Mouse (Mus musculus) cortical plate, adult 2 months (tissue): ENCODE data around the gene 6430571L13Rik. TPM values are rescaled to one million over a fixed set of nuclear protein-coding genes. Genes with fewer than 3 reads are reported as not detected.

ENCODE experiments used
- H3K27ac ChIP-seq: fragments of 200-500 bp; 2 replicates; pipeline ENCODE4 v1.5.1; 2012; ENCODE audit warnings: low read length, control low read depth, inconsistent platforms; ENCODE audit not compliant: insufficient read depth
- H3K4me1 ChIP-seq: fragments of 200-500 bp; 2 replicates; pipeline ENCODE4 v1.6.1; 2011; ENCODE audit warnings: low read length; ENCODE audit not compliant: control insufficient read depth, insufficient read depth
- H3K4me3 ChIP-seq: fragments of 200-500 bp; 2 replicates; pipeline ENCODE4 v1.5.1; 2011; ENCODE audit warnings: mild to moderate bottlenecking, low read length, control low read depth; ENCODE audit not compliant: insufficient read depth
- CTCF ChIP-seq: fragments of 200-500 bp; IDR thresholded peaks from 2 replicates; pipeline ENCODE4 v1.5.1; 2011; ENCODE audit warnings: mild to moderate bottlenecking, control low read depth, low read length; ENCODE audit not compliant: insufficient read depth; ENCODE audit errors: extremely low read depth
- POLR2A ChIP-seq: fragments of 200-500 bp; IDR thresholded peaks from 2 replicates; pipeline ENCODE4 v1.6.1; 2011; ENCODE audit warnings: mild to moderate bottlenecking, low read length, control low read depth; ENCODE audit not compliant: insufficient read depth; ENCODE audit errors: extremely low read depth
- polyA plus RNA-seq: library from polyadenylated mRNA; depleted of rRNA; stranded (reverse); fragments of >200 nt; gene quantifications from 2 replicates; pipeline ENCODE4 v1.2.3, GENCODE M21; 2012

Gene 6430571L13Rik
- polyA plus RNA-seq, 1 experiment = 5.2 TPM

DNA sequence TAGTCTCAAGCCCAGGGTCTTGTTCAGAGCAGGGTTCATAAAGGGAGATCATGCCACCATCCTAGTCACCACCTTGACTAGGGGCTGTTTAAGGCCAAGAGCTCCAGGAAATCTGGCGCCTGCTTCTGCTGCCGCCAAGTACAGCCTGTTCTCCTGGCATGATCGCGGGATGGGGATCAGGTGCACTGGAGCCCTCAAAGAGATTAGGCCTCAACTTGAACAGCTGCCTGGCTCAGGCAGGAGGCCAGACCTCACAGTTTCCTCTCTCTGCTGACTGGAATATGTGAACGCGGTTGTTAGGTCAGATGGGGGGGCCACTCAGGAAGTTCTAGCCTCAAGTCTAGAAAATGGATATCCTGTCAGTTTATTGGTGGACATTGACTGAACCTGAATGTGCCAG is 16.8 kb upstream of the 6430571L13Rik start:
- H3K4me1 ChIP-seq = no peaks in the 10 kb centered on the region
- H3K27ac ChIP-seq = no peak overlapping the region
- no peak overlapping the region for H3K4me3 ChIP-seq
- TF ChIP-seq POLR2A (no peak), CTCF (no peak)

- Histone ChIP-seq H3K4me3 (no peak overlapping the region), H3K4me1 (no peaks in the 10 kb centered on the region), H3K27ac (no peak overlapping the region)
- TF ChIP-seq POLR2A (no peak), CTCF (no peak)
Observed at GRCm38 (mm10) chr9:107324799-107325561, 15.4 kb upstream of the 6430571L13Rik start.

GRCm38 (mm10) chr9:107325904-107326303 is 14.5 kb upstream of the 6430571L13Rik start:
- Histone ChIP-seq H3K4me1 (no peaks in the 10 kb centered on the region), H3K27ac (no peak overlapping the region), H3K4me3 (no peak overlapping the region)
- TF ChIP-seq POLR2A (no peak), CTCF (no peak)

- TF ChIP-seq CTCF = no peak
- no peak for TF ChIP-seq POLR2A
- no peak overlapping the region for H3K27ac ChIP-seq
- H3K4me3 ChIP-seq = no peak overlapping the region
- no peaks in the 10 kb centered on the region for H3K4me1 ChIP-seq
Observed at GRCm38 (mm10) chr9:107327879-107328620, 12.4 kb upstream of the 6430571L13Rik start.

- TF ChIP-seq CTCF = no peak
- TF ChIP-seq POLR2A = no peak
- Histone ChIP-seq H3K4me3 (no peak overlapping the region), H3K27ac (no peak overlapping the region), H3K4me1 (no peaks in the 10 kb centered on the region)
Observed at GRCm38 (mm10) chr9:107330791-107331190, 9.6 kb upstream of the 6430571L13Rik start.

DNA sequence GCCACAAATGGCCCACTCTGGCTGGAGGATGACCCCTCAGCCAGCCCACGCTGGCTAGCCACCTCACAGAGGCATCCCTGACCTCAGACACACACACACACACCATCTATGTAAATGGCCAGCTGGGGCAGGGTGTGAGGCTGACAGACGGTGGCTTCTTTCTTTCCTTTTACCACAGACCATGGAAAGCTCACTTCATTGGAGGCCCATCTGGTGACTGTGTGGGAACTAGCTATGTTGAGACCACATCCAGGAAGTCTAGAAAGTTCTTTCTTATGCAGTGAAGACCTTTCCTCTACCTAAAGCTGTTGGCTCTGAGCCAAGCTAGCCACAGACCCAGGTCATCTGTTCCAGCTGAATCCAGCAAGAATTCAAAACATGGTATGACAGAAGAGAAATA is 6.7 kb upstream of the 6430571L13Rik start:
- Histone ChIP-seq H3K4me1 (peaks cover 1% of the 10 kb centered on the region; the same call in 1 of the 2 replicates), H3K4me3 (no peak overlapping the region), H3K27ac (no peak overlapping the region)
- TF ChIP-seq CTCF (no peak), POLR2A (no peak)

DNA sequence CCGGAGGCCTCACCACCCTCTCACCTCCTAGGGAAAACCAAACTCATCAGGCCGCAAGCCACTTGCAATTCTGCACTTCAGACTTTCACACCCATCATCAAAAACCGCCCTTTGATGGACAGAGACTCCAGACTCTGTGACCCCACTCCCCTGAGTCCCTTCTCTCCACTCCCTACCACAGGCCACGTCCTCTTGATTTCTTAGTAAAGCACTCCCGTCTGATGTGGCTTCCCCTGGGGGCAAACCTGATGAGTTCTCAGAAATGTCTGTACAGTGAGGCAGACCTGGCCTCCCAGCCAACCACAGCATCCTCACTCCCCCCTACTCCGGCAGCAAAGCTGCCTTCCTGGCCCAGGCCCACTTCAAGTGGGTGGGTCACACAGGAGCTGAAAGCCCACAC is 6.0 kb upstream of the 6430571L13Rik start:
- Histone ChIP-seq H3K4me3 (no peak overlapping the region), H3K4me1 (peaks cover 3% of the 10 kb centered on the region; the same call in 1 of the 2 replicates), H3K27ac (no peak overlapping the region)
- no peak for TF ChIP-seq CTCF
- no peak for TF ChIP-seq POLR2A

GRCm38 (mm10) chr9:107335046-107335445 is 5.4 kb upstream of the 6430571L13Rik start:
- TF ChIP-seq CTCF (no peak), POLR2A (no peak)
- Histone ChIP-seq H3K27ac (no peak overlapping the region), H3K4me1 (peaks cover 3% of the 10 kb centered on the region; the same call in 1 of the 2 replicates), H3K4me3 (no peak overlapping the region)

DNA sequence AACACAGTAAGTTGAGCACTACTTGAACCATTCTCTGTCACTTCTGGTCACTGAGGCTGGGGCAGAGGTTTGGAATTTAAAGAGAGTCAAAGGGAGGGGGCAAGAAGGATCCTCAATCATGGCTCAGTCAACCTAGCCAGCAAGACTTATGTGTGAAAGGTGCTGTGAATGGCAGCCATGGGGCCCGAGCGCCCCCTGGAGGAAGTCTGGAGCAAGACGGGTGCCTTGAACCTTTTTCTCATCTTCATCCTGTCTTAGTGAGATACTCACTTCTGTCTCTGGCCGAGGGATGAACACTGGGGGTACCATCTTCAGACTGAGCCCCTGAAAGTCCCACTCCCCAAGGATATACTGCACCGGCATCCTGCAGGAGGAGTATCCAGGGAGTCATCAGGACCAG is 4.5 kb upstream of the 6430571L13Rik start:
- H3K4me3 ChIP-seq = no peak overlapping the region
- no peak for TF ChIP-seq POLR2A
- TF ChIP-seq CTCF = peak; percentile 92

DNA sequence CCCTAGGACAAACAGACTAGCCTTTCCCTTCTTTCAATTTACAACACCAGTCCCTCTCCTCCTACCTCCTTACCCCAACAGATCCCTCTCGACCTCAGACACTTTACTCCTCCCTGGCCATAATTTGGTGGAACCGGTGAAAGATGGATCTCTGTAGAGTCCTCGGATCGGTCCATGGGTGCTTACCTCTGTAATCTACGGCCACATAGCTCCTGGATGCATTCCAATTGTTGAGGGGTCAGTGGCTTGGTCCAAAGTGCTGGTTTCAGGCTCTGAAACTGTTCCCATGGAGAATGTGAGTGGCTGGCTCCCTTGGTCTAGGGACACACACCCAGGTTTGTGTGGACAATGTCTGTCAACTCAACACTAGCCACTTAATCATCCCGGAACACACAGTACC is 4.0 kb upstream of the 6430571L13Rik start:
- Histone ChIP-seq H3K27ac (no peak overlapping the region), H3K4me1 (peaks cover 5% of the 10 kb centered on the region)
- TF ChIP-seq CTCF (no peak), POLR2A (no peak)

More for the DNA sequence above, 4.5 kb upstream of the 6430571L13Rik start:
- H3K4me1 ChIP-seq = peaks cover 3% of the 10 kb centered on the region
- no peak overlapping the region for H3K27ac ChIP-seq

GRCm38 (mm10) chr9:107338172-107338883 is 2.1 kb upstream of the 6430571L13Rik start, which contains the start of gene Hemk1:
Gene Hemk1 (minus strand): TSS chr9:107338350.
- Histone ChIP-seq H3K27ac (peak within 1 kb of the TSS; percentile 41), H3K4me3 (peak within 1 kb of the TSS; percentile 77), H3K4me1 (peaks cover 5% of the 10 kb centered on the region)
- TF ChIP-seq POLR2A = peak; percentile 72
- no peak for TF ChIP-seq CTCF

More for the DNA sequence above, 4.0 kb upstream of the 6430571L13Rik start:
- no peak overlapping the region for H3K4me3 ChIP-seq
